Mouse (Mus musculus) C2C12 (cell line): Measurements from ENCODE around the gene Utrn.

Experiments used
- CEBPB ChIP-seq: IDR thresholded peaks from one replicate; pipeline ENCODE4 v1.6.1; 2011; ENCODE audit warnings: low read depth, mild to moderate bottlenecking, control low read depth, moderate library complexity
- CTCF ChIP-seq: IDR thresholded peaks from one replicate; pipeline ENCODE4 v1.5.1; 2011; ENCODE audit not compliant: control insufficient read depth, insufficient read depth, insufficient read length
- MAX ChIP-seq: IDR thresholded peaks from one replicate; pipeline ENCODE4 v1.6.1; 2011; ENCODE audit warnings: mild to moderate bottlenecking, control low read depth
- MYOD1 ChIP-seq: IDR thresholded peaks from one replicate; pipeline ENCODE4 v1.6.1; 2011; ENCODE audit warnings: low read depth; ENCODE audit not compliant: control insufficient read depth, insufficient read length
- USF1 ChIP-seq: IDR thresholded peaks from one replicate; pipeline ENCODE4 v1.6.1; 2011; ENCODE audit warnings: low read depth, mild to moderate bottlenecking, control low read depth, moderate library complexity

- TF ChIP-seq CTCF (no peak), USF1 (no peak), MYOD1 (no peak), CEBPB (no peak), MAX (no peak)
Observed at GRCm38 (mm10) chr10:12618397-12618796, 250.8 kb downstream of the Utrn start.
